Mouse (Mus musculus): ENCODE data around the gene Cbwd1. TPM values are rescaled to one million over a fixed set of nuclear protein-coding genes. Genes with fewer than 3 reads are reported as not detected.
A peak's percentile ranks its signal among the peaks of the same experiment; 100 is the strongest.

Cbwd1 gene
- total RNA-seq, 1 experiment from 2014 or later: 17.2 TPM

DNA sequence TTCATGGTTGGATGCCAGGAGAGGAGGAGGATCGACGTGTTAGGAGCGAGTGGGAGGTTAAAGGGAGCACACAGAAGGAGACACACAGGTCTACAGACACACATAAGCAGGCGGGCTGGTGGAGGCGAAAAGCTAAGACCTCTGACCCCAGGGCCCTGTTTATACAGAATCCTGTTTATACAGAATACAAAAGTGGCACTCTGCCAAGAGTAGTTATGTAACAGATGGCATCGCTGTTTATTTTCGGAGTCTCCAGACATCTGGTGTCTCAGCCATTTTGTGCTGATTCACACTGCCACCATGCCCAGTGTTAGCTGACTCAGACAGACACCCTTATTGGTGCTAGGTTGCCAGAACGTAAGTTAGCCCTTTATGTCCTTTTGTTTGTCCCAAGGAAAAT, 19.9 kb upstream of the Cbwd1 start:
- ATAC-seq (replicated peaks; ENCODE audit: insufficient number of reproducible peaks, low FRiP score, low TSS enrichment, poor library complexity, severe bottlenecking): peak; percentile 62; the same call in 1 of the 2 replicates

GRCm38 (mm10) chr19:24978852-24979842, 17.7 kb upstream of the Cbwd1 start:
- peak; percentile 59; the same call in 1 of the 2 replicates for ATAC-seq (replicated peaks; ENCODE audit: insufficient number of reproducible peaks, low FRiP score, low TSS enrichment, poor library complexity, severe bottlenecking)

- no peak for ATAC-seq (replicated peaks; ENCODE audit: insufficient number of reproducible peaks, low FRiP score, low TSS enrichment, poor library complexity, severe bottlenecking)
These were observed 16.6 kb upstream of the Cbwd1 start for GRCm38 (mm10) chr19:24977991-24978390.

DNA sequence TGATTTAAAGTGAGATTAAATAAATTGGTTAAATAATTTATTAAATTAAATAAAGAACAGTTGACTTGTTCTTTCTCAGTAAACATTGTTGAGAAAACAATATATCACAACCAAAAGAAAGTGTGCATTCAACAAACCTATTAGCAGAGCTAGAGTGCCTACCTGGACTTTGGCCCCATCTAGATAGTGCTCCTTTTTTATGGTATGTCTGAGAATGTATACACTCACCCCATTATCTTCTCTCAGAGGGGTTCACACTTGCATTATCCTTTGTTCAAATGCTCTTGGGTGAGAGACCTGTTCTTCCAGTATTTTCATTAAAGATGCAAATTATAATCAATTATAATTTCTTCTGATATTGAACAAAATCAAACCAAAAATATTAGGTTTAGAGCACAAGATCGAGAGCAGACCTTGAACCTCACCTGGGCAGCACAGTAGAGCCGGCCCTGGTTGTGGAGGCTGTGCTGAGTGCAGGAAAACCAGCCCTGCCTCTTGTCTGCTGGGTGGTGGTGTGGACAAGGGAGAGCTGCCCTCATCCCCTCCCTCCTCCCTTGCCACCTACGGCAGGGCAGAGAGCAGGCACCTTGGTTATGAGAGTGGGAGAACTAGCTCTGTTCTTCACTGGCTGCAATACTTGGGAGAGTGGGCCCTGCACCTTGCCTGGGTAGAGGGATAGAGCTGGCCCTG, 11.4 kb upstream of the Cbwd1 start:
- no peak for ATAC-seq (replicated peaks; ENCODE audit: insufficient number of reproducible peaks, low FRiP score, low TSS enrichment, poor library complexity, severe bottlenecking)

DNA sequence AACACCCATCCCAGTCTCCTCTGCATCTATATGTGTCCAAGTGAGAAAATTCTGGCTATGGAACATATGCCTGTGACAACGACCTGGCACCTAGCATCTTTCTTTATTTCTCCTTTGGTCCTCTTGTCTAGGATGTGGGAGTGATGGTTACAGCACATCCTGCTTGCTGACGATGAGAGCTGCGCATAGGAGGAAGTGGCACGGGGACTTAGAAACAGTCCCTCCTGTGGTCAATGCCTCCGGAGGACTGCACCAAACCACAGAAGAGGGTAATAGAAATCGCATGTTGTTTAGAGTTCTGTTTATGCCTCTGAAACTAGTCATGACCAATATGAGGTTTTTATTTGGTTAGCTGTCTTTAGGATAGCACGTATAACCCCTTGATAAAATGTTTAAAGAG, 9.9 kb upstream of the Cbwd1 start:
- ATAC-seq (replicated peaks; ENCODE audit: insufficient number of reproducible peaks, low FRiP score, low TSS enrichment, poor library complexity, severe bottlenecking): peak; percentile 96

DNA sequence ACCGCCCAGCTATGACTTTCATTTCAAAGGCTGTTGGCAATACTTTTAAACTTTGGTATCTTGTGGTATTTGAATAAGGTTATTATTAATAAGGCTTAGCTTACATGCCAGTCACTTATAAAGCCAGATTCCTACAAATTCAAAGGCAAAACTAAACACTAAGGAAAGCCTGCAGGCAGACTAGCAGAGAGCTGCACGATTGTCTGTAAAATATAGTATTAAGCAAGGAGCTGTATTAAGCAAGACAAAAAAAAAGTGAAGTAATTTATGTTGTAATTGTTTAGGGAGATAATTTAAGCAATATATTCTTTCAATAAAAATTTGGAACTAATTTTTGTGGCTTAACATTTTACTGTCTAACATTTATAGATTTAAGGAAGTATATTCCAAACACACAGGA, 5.5 kb upstream of the Cbwd1 start:
- no peak for ATAC-seq (replicated peaks; ENCODE audit: insufficient number of reproducible peaks, low FRiP score, low TSS enrichment, poor library complexity, severe bottlenecking)

DNA sequence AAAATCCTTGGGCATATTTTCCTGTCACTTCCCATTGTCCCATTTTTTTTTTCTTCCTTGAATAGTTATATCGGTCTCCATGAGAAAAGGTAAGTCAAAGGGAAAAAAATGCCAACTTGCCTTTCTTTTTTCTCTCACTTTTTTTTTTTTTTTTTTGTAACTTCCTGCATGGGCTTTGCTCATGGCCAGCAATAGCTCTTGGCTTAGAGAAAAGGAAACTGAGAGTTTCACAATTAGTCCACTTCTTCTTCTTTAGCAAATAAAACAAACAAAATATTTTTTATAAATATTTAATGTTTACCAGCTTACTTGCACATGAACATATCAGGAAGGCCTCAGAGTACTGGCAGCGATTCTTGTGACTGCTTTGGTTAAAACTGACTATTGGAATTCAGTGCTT, 4.8 kb upstream of the Cbwd1 start:
- ATAC-seq (replicated peaks; ENCODE audit: insufficient number of reproducible peaks, low FRiP score, low TSS enrichment, poor library complexity, severe bottlenecking): no peak

- no peak for ATAC-seq (replicated peaks; ENCODE audit: insufficient number of reproducible peaks, low FRiP score, low TSS enrichment, poor library complexity, severe bottlenecking)
These were observed 2.9 kb downstream of the Cbwd1 start for GRCm38 (mm10) chr19:24958531-24958930.

GRCm38 (mm10) chr19:24945521-24946262, 15.7 kb downstream of the Cbwd1 start:
- ATAC-seq (replicated peaks; ENCODE audit: insufficient number of reproducible peaks, low FRiP score, low TSS enrichment, poor library complexity, severe bottlenecking): no peak

DNA sequence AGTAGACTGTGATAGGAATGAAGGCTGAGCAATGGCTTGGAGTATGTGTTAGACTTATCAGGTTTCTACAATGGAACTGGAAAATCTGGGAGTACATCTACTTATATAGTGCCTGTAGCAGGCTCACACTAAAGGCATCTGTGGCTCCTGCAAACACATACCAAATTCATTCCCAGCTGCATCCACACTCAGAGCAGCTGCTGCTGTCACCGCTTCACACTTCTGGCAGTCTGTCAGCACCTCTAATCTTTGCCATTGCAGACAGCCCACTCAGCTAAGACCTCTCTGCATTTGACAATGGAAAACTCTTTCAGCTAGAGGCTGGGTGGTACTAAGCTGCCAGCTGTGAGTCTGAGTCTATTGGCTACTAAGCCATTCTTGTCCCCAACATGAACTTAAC, 24.3 kb downstream of the Cbwd1 start:
- ATAC-seq (replicated peaks; ENCODE audit: insufficient number of reproducible peaks, low FRiP score, low TSS enrichment, poor library complexity, severe bottlenecking): no peak

GRCm38 (mm10) chr19:24929041-24929440, 32.4 kb downstream of the Cbwd1 start:
- no peak for ATAC-seq (replicated peaks; ENCODE audit: insufficient number of reproducible peaks, low FRiP score, low TSS enrichment, poor library complexity, severe bottlenecking)

- no peak for ATAC-seq (replicated peaks; ENCODE audit: insufficient number of reproducible peaks, low FRiP score, low TSS enrichment, poor library complexity, severe bottlenecking)
These were observed 40.5 kb downstream of the Cbwd1 start for GRCm38 (mm10) chr19:24920866-24921265.

DNA sequence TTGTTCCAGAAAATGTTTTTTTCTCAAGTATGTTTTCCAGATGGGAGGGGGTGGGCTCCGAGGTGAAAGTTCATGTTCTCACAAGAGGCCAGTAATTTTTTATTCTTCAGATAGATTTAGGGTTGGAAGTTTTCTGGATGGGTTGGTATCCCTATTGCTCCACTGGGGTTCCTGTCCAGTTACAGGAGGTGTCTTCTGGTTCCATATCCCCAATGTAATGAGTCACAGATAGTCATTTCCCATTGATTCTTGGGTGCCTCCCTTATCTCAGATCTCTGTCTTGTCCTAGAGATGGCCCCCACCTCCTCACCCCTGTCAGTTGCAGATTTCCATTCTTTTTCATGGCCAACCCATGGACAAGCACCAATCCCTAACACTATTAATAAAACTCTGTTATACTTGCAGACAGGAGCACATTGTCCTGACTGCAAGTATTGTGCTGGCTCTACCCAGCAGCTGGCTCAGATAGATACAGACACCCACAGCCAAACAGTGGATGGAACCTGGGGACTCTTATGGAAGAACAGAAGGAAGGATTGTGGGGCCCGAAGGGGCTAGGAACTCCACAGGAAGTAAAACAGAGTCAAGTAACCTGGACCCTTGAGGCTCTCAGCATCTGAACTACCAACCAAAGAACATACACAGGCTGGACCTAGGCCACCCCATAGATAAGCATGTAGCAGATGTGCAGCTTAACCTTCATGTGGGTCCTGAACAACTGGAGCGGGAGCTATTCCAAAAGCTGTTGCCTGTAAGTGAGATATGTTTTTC, 52.8 kb downstream of the Cbwd1 start:
- 0 out of 2 replicates have a peak, but pooled peaks have one; percentile 31 for ATAC-seq (replicated peaks; ENCODE audit: insufficient number of reproducible peaks, low FRiP score, low TSS enrichment, poor library complexity, severe bottlenecking)

DNA sequence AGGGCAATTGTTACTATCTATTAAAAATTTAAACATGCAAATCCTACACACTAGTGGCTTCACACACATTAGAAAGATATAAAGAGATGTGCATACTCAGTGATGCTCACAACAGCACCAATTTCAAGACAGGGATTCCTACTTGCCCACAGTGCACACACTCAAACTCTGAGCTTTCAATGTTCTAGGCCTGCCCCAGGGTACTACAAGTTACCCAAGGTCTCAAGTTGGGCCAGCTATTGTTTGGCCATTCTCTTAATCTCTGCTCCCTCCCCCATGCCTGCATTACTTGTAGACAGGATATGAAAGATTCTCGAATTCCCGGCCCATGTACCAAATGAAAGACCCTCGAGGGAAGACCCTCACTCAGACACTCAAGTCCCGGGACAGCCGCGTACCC, 53.8 kb downstream of the Cbwd1 start:
- no peak for ATAC-seq (replicated peaks; ENCODE audit: insufficient number of reproducible peaks, low FRiP score, low TSS enrichment, poor library complexity, severe bottlenecking)

- ATAC-seq (replicated peaks; ENCODE audit: insufficient number of reproducible peaks, low FRiP score, low TSS enrichment, poor library complexity, severe bottlenecking): no peak
These were observed 58.6 kb downstream of the Cbwd1 start for GRCm38 (mm10) chr19:24902821-24903220.

GRCm38 (mm10) chr19:24902256-24902655, 59.2 kb downstream of the Cbwd1 start:
- ATAC-seq (replicated peaks; ENCODE audit: insufficient number of reproducible peaks, low FRiP score, low TSS enrichment, poor library complexity, severe bottlenecking): no peak

- ATAC-seq (replicated peaks; ENCODE audit: insufficient number of reproducible peaks, low FRiP score, low TSS enrichment, poor library complexity, severe bottlenecking): no peak
These were observed 59.7 kb downstream of the Cbwd1 start for GRCm38 (mm10) chr19:24901666-24902065.

DNA sequence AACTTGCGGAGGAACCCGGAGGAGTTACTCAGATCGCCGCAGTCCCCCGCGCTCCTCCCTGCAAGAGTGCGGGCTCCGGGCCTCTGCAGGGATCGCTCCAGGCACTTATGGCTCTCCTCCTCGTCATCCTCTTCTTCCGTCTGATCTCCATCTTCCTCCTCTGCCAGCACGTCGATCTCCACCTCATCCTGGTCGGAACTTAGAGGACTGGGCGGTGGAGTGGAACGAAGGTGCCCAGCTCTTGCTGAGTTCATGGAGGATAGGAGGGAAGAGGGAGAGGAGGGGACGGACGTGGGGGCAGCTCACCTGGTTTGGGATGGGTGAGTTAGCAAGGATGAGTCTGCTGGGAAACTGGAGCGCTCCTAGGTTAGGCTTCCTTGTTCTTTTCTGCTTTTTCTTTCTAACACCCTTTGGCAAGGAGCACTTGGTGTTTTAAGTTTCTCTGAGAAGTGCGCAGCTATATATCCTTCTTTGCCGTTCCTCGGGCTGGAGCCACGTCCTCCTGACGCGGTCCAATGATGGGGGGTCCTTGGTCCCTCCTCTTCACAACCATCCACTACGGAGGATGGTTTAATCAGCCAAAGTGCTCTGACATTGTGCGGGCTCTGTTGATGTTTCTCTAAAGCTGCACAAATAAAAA, 60.7 kb downstream of the Cbwd1 start, which contains the start of gene Foxd4:
Foxd4 (minus strand) TSS at position 617 of the 640 bp plus-strand sequence.
- no peak for ATAC-seq (replicated peaks; ENCODE audit: insufficient number of reproducible peaks, low FRiP score, low TSS enrichment, poor library complexity, severe bottlenecking)
